Mouse (Mus musculus): ENCODE measurements around the gene D10Wsu102e. TPM values are rescaled to one million over a fixed set of nuclear protein-coding genes. Genes with fewer than 3 reads are reported as not detected.

D10Wsu102e gene
- polyA plus RNA-seq, 1 experiment from 2014 or later: 1.0 TPM

GRCm38 (mm10) chr10:83448582-83448981 is 88.6 kb downstream of the D10Wsu102e start:
- Histone ChIP-seq H3K27me3 (ENCODE audit: control insufficient read depth, insufficient read depth, low read length) (no peaks in the 10 kb centered on the region), H3K4me1 (ENCODE audit: control insufficient read depth, insufficient read depth, low read length) (no peaks in the 10 kb centered on the region), H3K9me3 (ENCODE audit: control insufficient read depth, low read length) (peaks cover 7% of the 10 kb centered on the region; the same call in 1 of the 2 replicates), H3K9ac (ENCODE audit: low read length) (no peak overlapping the region), H3K27ac (replicated peaks; ENCODE audit: low read depth, low read length) (no peak overlapping the region), H3K36me3 (ENCODE audit: control insufficient read depth, insufficient read depth, low read length) (no peaks in the 10 kb centered on the region), H3K4me3 (ENCODE audit: low read depth, low read length) (no peak overlapping the region), H3K4me2 (ENCODE audit: low read depth, severe bottlenecking) (no peak overlapping the region)
- 91% methylated on average over 7 of the region's 7 CpGs for WGBS
- no peak for ATAC-seq (ENCODE audit: insufficient number of reproducible peaks, low FRiP score, low TSS enrichment, low read depth)
- DNase-seq (ENCODE audit: low spot score): no peak

GRCm38 (mm10) chr10:83457531-83457930 is 97.5 kb downstream of the D10Wsu102e start:
- Histone ChIP-seq H3K4me3 (ENCODE audit: low read depth, low read length) (no peak overlapping the region), H3K9me3 (ENCODE audit: control insufficient read depth, low read length) (peaks cover 6% of the 10 kb centered on the region; the same call in 1 of the 2 replicates), H3K27me3 (ENCODE audit: control insufficient read depth, insufficient read depth, low read length) (no peaks in the 10 kb centered on the region), H3K27ac (replicated peaks; ENCODE audit: low read depth, low read length) (no peak overlapping the region), H3K4me2 (ENCODE audit: low read depth, severe bottlenecking) (no peak overlapping the region), H3K4me1 (ENCODE audit: control insufficient read depth, insufficient read depth, low read length) (no peaks in the 10 kb centered on the region), H3K9ac (ENCODE audit: low read length) (no peak overlapping the region), H3K36me3 (ENCODE audit: control insufficient read depth, insufficient read depth, low read length) (no peaks in the 10 kb centered on the region)
- WGBS: 91% methylated on average over 3 of the region's 3 CpGs
- ATAC-seq (ENCODE audit: insufficient number of reproducible peaks, low FRiP score, low TSS enrichment, low read depth): no peak
- DNase-seq (ENCODE audit: low spot score): no peak

GRCm38 (mm10) chr10:83475226-83475625 is 115.2 kb downstream of the D10Wsu102e start:
- Histone ChIP-seq H3K4me3 (ENCODE audit: low read depth, low read length) (no peak overlapping the region), H3K9ac (ENCODE audit: low read length) (no peak overlapping the region), H3K4me1 (ENCODE audit: control insufficient read depth, insufficient read depth, low read length) (no peaks in the 10 kb centered on the region), H3K27ac (replicated peaks; ENCODE audit: low read depth, low read length) (no peak overlapping the region), H3K9me3 (ENCODE audit: control insufficient read depth, low read length) (no peaks in the 10 kb centered on the region), H3K36me3 (ENCODE audit: control insufficient read depth, insufficient read depth, low read length) (no peaks in the 10 kb centered on the region), H3K27me3 (ENCODE audit: control insufficient read depth, insufficient read depth, low read length) (no peaks in the 10 kb centered on the region), H3K4me2 (ENCODE audit: low read depth, severe bottlenecking) (no peak overlapping the region)
- DNase-seq (ENCODE audit: low spot score): no peak
- ATAC-seq (ENCODE audit: insufficient number of reproducible peaks, low FRiP score, low TSS enrichment, low read depth): no peak
- 95% methylated on average over 13 of the region's 13 CpGs for WGBS

- Histone ChIP-seq H3K9me3 (ENCODE audit: control insufficient read depth, low read length) (no peaks in the 10 kb centered on the region), H3K27me3 (ENCODE audit: control insufficient read depth, insufficient read depth, low read length) (no peaks in the 10 kb centered on the region), H3K36me3 (ENCODE audit: control insufficient read depth, insufficient read depth, low read length) (no peaks in the 10 kb centered on the region), H3K9ac (ENCODE audit: low read length) (no peak overlapping the region), H3K27ac (replicated peaks; ENCODE audit: low read depth, low read length) (no peak overlapping the region), H3K4me2 (ENCODE audit: low read depth, severe bottlenecking) (no peak overlapping the region), H3K4me3 (ENCODE audit: low read depth, low read length) (no peak overlapping the region), H3K4me1 (ENCODE audit: control insufficient read depth, insufficient read depth, low read length) (no peaks in the 10 kb centered on the region)
- WGBS: 84% methylated on average over 5 of the region's 5 CpGs
- DNase-seq (ENCODE audit: low spot score) (no peak), ATAC-seq (ENCODE audit: insufficient number of reproducible peaks, low FRiP score, low TSS enrichment, low read depth) (no peak)
Observed at GRCm38 (mm10) chr10:83477286-83477685, 117.3 kb downstream of the D10Wsu102e start.

GRCm38 (mm10) chr10:83490506-83490905 is 130.5 kb downstream of the D10Wsu102e start:
- WGBS: 91% methylated on average over 6 of the region's 6 CpGs
- Histone ChIP-seq H3K4me2 (ENCODE audit: low read depth, severe bottlenecking) (no peak overlapping the region), H3K4me3 (ENCODE audit: low read depth, low read length) (no peak overlapping the region), H3K36me3 (ENCODE audit: control insufficient read depth, insufficient read depth, low read length) (no peaks in the 10 kb centered on the region), H3K4me1 (ENCODE audit: control insufficient read depth, insufficient read depth, low read length) (no peaks in the 10 kb centered on the region), H3K27ac (replicated peaks; ENCODE audit: low read depth, low read length) (no peak overlapping the region), H3K9ac (ENCODE audit: low read length) (no peak overlapping the region), H3K27me3 (ENCODE audit: control insufficient read depth, insufficient read depth, low read length) (no peaks in the 10 kb centered on the region), H3K9me3 (ENCODE audit: control insufficient read depth, low read length) (no peaks in the 10 kb centered on the region)
- ATAC-seq (ENCODE audit: insufficient number of reproducible peaks, low FRiP score, low TSS enrichment, low read depth) (no peak), DNase-seq (ENCODE audit: low spot score) (no peak)

- Histone ChIP-seq H3K9me3 (ENCODE audit: control insufficient read depth, low read length) (no peaks in the 10 kb centered on the region), H3K27ac (replicated peaks; ENCODE audit: low read depth, low read length) (no peak overlapping the region), H3K4me1 (ENCODE audit: control insufficient read depth, insufficient read depth, low read length) (no peaks in the 10 kb centered on the region), H3K27me3 (ENCODE audit: control insufficient read depth, insufficient read depth, low read length) (no peaks in the 10 kb centered on the region), H3K4me2 (ENCODE audit: low read depth, severe bottlenecking) (no peak overlapping the region), H3K36me3 (ENCODE audit: control insufficient read depth, insufficient read depth, low read length) (no peaks in the 10 kb centered on the region), H3K9ac (ENCODE audit: low read length) (no peak overlapping the region), H3K4me3 (ENCODE audit: low read depth, low read length) (no peak overlapping the region)
- no peak for DNase-seq (ENCODE audit: low spot score)
- ATAC-seq (ENCODE audit: insufficient number of reproducible peaks, low FRiP score, low TSS enrichment, low read depth): no peak
- WGBS: 88% methylated on average over 13 of the region's 13 CpGs
Observed at GRCm38 (mm10) chr10:83497321-83497720, 137.3 kb downstream of the D10Wsu102e start.

GRCm38 (mm10) chr10:83508962-83509660 is 149.1 kb downstream of the D10Wsu102e start:
- no peak for DNase-seq (ENCODE audit: low spot score)
- WGBS: 64% methylated on average over 8 of the region's 8 CpGs

GRCm38 (mm10) chr10:83511304-83511703 is 151.3 kb downstream of the D10Wsu102e start:
- 84% methylated on average over 5 of the region's 5 CpGs for WGBS
- Histone ChIP-seq H3K4me1 (ENCODE audit: control insufficient read depth, insufficient read depth, low read length) (no peaks in the 10 kb centered on the region), H3K36me3 (ENCODE audit: control insufficient read depth, insufficient read depth, low read length) (no peaks in the 10 kb centered on the region), H3K4me2 (ENCODE audit: low read depth, severe bottlenecking) (no peak overlapping the region), H3K4me3 (ENCODE audit: low read depth, low read length) (no peak overlapping the region), H3K9ac (ENCODE audit: low read length) (no peak overlapping the region), H3K27me3 (ENCODE audit: control insufficient read depth, insufficient read depth, low read length) (no peaks in the 10 kb centered on the region), H3K27ac (replicated peaks; ENCODE audit: low read depth, low read length) (no peak overlapping the region), H3K9me3 (ENCODE audit: control insufficient read depth, low read length) (no peaks in the 10 kb centered on the region)
- DNase-seq (ENCODE audit: low spot score) (no peak), ATAC-seq (ENCODE audit: insufficient number of reproducible peaks, low FRiP score, low TSS enrichment, low read depth) (no peak)

More at GRCm38 (mm10) chr10:83508962-83509660, 149.1 kb downstream of the D10Wsu102e start:
- ATAC-seq (ENCODE audit: insufficient number of reproducible peaks, low FRiP score, low TSS enrichment, low read depth): no peak
- Histone ChIP-seq H3K27ac (replicated peaks; ENCODE audit: low read depth, low read length) (no peak overlapping the region), H3K4me1 (ENCODE audit: control insufficient read depth, insufficient read depth, low read length) (no peaks in the 10 kb centered on the region), H3K9ac (ENCODE audit: low read length) (no peak overlapping the region), H3K27me3 (ENCODE audit: control insufficient read depth, insufficient read depth, low read length) (no peaks in the 10 kb centered on the region), H3K4me2 (ENCODE audit: low read depth, severe bottlenecking) (no peak overlapping the region), H3K9me3 (ENCODE audit: control insufficient read depth, low read length) (no peaks in the 10 kb centered on the region), H3K36me3 (ENCODE audit: control insufficient read depth, insufficient read depth, low read length) (no peaks in the 10 kb centered on the region), H3K4me3 (ENCODE audit: low read depth, low read length) (no peak overlapping the region)

GRCm38 (mm10) chr10:83513736-83514135 is 153.7 kb downstream of the D10Wsu102e start:
- WGBS: 84% methylated on average over 8 of the region's 8 CpGs
- H3K36me3 ChIP-seq (ENCODE audit: control insufficient read depth, insufficient read depth, low read length): no peaks in the 10 kb centered on the region
- no peaks in the 10 kb centered on the region for H3K4me1 ChIP-seq (ENCODE audit: control insufficient read depth, insufficient read depth, low read length)
- H3K4me3 ChIP-seq (ENCODE audit: low read depth, low read length): no peak overlapping the region
- no peak overlapping the region for H3K27ac ChIP-seq (replicated peaks; ENCODE audit: low read depth, low read length)
- no peak overlapping the region for H3K4me2 ChIP-seq (ENCODE audit: low read depth, severe bottlenecking)
- no peaks in the 10 kb centered on the region for H3K9me3 ChIP-seq (ENCODE audit: control insufficient read depth, low read length)
- H3K9ac ChIP-seq (ENCODE audit: low read length): no peak overlapping the region
- DNase-seq (ENCODE audit: low spot score) (no peak), ATAC-seq (ENCODE audit: insufficient number of reproducible peaks, low FRiP score, low TSS enrichment, low read depth) (no peak)
- H3K27me3 ChIP-seq (ENCODE audit: control insufficient read depth, insufficient read depth, low read length): no peaks in the 10 kb centered on the region
